Mouse (Mus musculus) brain, embryonic 14.5 days (tissue): Measurements from ENCODE around the gene Gm28051.

Experiments
- CTCF ChIP-seq: fragments of 200-500 bp; IDR thresholded peaks from 2 replicates; pipeline ENCODE4 v1.5.1; 2012; ENCODE audit warnings: inconsistent platforms, mild to moderate bottlenecking, moderate library complexity, borderline replicate concordance; ENCODE audit not compliant: insufficient read depth, insufficient read length; ENCODE audit errors: extremely low read depth
- POLR2A ChIP-seq: fragments of 200-500 bp; IDR thresholded peaks from 2 replicates; pipeline ENCODE4 v1.6.1; 2012; ENCODE audit warnings: mild to moderate bottlenecking, inconsistent platforms, borderline replicate concordance; ENCODE audit not compliant: poor library complexity, insufficient read depth, insufficient read length, severe bottlenecking; ENCODE audit errors: extremely low read depth

GRCm38 (mm10) chr12:102722966-102723365, 34.6 kb downstream of the Gm28051 start:
- no peak for TF ChIP-seq POLR2A
- no peak for TF ChIP-seq CTCF
